Mouse (Mus musculus) intestine, postnatal 0 days (tissue): ENCODE measurements around the gene Myo15b. TPM values are rescaled to one million over a fixed set of nuclear protein-coding genes. Genes with fewer than 3 reads are reported as not detected.
"Not testable (repeated sequence)": the region's sequence is repeated elsewhere in the genome, so short reads cannot be mapped to it uniquely, and the experiment has no call there.

Experiments
- ATAC-seq: fragments of 200-750 bp; cut with Nextera tagmentation; 2 replicates; pipeline ENCODE4 v1.8.0; 2017; ENCODE audit warnings: mild to moderate bottlenecking, moderate TSS enrichment, moderate library complexity
- H3K27ac ChIP-seq: fragments of 300-500 bp; sonication (generic); 2 replicates; pipeline ENCODE4 v1.5.1; 2014; ENCODE audit warnings: mild to moderate bottlenecking, low read depth, low read length, moderate library complexity
- H3K27me3 ChIP-seq: fragments of 300-500 bp; sonication (generic); replicated peaks from 2 replicates; pipeline ENCODE4 v1.6.1; 2014; ENCODE audit warnings: low read length, mixed read lengths; ENCODE audit not compliant: control insufficient read depth, insufficient read depth
- H3K36me3 ChIP-seq: fragments of 300-500 bp; sonication (generic); 2 replicates; pipeline ENCODE4 v1.6.1; 2014; ENCODE audit warnings: mild to moderate bottlenecking, moderate library complexity; ENCODE audit not compliant: control insufficient read depth, insufficient read depth
- H3K4me1 ChIP-seq: fragments of 300-500 bp; sonication (generic); replicated peaks from 2 replicates; pipeline ENCODE4 v1.6.1; 2014; ENCODE audit warnings: antibody characterized with exemption, low read length, mixed read lengths; ENCODE audit not compliant: control insufficient read depth, insufficient read depth
- H3K4me2 ChIP-seq: fragments of 300-500 bp; sonication (generic); replicated peaks from 2 replicates; pipeline ENCODE4 v1.6.1; 2014; ENCODE audit warnings: low read depth, mild to moderate bottlenecking, moderate library complexity
- H3K4me3 ChIP-seq: fragments of 300-500 bp; sonication (generic); 2 replicates; pipeline ENCODE4 v1.5.1; 2014; ENCODE audit warnings: low read depth, low read length
- H3K9ac ChIP-seq: fragments of 300-500 bp; sonication (generic); 2 replicates; pipeline ENCODE4 v1.6.1; 2014; ENCODE audit warnings: mild to moderate bottlenecking, low read depth, low read length
- H3K9me3 ChIP-seq: fragments of 300-500 bp; sonication (generic); 2 replicates; pipeline ENCODE4 v1.6.1; 2016; ENCODE audit warnings: mixed run types; ENCODE audit not compliant: control insufficient read depth
- CTCF ChIP-seq: sonication (generic); IDR thresholded peaks from 2 replicates; pipeline ENCODE4 v1.5.1; 2016; ENCODE audit warnings: low read depth, mild to moderate bottlenecking, control low read depth, antibody characterized with exemption, moderate library complexity
- WGBS: fragments of 180-500 bp; shearing (Covaris S2); extraction: QIAGEN DNeasy Blood & Tissue Kit; methylation state at CpG from one replicate; pipeline ENCODE4 v1.1.7; 2014; 5-methylcytosine and 5-hydroxymethylcytosine counted together
- polyA plus RNA-seq: library from polyadenylated mRNA; unstranded; fragments of >200 nt; fragmentation: Nextera tagmentation; extraction: Ambion mirVana; gene quantifications from 2 replicates; pipeline ENCODE4 v1.2.1, GENCODE M21; 2015

Gene Myo15b
- polyA plus RNA-seq, 1 experiment from 2014 or later = 332 TPM

DNA sequence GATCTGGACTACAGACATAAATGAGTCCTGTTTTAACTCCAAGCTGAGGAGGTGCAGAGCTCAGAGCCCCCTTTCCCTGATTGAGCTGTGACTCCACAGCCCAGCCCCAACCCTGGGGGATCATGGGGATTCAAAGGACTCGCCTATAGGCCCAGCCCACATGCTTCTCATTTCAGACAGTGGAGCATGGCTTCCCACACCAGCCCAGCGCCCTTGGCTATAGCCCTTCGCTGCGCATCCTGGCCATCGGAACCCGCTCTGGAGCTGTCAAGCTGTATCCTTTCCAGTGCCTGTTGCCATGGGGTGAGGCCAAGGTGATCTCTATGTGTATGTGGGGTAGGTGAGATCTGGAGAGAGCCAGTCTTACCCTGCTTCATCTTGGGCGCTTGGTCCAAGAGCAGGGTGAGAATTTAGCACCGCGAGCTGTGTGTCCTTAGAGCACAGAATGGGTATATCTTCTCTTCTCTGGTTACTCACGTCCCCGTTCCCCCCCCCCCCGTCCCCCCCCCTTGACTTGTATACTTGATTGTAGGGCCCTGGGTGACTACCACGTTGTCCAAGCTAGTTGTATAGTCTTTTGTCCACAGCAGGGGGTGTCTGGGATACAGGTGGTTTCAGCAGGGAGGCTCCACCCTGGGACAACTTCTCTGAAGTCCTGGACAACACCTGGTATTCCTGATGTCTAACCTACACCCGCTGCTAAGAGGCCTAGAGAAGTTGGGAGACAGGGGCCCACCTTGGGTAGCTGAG, 14.9 kb upstream of the Myo15b start:
- 65% methylated on average over 12 of the region's 14 CpGs for WGBS
- peak overlapping the region; percentile 80 for H3K27ac ChIP-seq
- H3K36me3 ChIP-seq = peaks cover 36% of the 10 kb centered on the region
- H3K4me1 ChIP-seq = peaks cover 15% of the 10 kb centered on the region
- no peak for ATAC-seq
- TF ChIP-seq CTCF = no peak
- peak overlapping the region; percentile 33 for H3K4me2 ChIP-seq
- no peak overlapping the region for H3K9ac ChIP-seq
- no peaks in the 10 kb centered on the region for H3K27me3 ChIP-seq
- H3K9me3 ChIP-seq = no peaks in the 10 kb centered on the region
- no peak overlapping the region for H3K4me3 ChIP-seq

DNA sequence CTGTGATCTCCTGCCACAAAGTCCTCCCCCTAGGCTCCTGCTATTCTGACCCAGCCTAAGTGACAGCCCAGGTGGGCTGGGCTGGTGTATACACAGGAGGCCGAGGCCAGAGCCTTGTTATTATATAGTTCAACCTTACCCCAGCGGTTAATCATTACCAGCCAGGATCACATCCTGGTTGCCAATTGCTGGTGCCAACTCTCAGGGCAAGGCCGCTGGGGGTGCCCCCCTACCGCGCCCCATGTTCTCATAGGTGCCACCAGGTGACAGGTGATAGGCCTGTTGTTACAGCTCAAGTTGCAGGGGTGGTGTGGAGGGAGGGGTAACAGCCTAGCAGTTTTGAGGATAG, 14.3 kb upstream of the Myo15b start:
- 42% methylated on average over 5 of the region's 5 CpGs for WGBS

DNA sequence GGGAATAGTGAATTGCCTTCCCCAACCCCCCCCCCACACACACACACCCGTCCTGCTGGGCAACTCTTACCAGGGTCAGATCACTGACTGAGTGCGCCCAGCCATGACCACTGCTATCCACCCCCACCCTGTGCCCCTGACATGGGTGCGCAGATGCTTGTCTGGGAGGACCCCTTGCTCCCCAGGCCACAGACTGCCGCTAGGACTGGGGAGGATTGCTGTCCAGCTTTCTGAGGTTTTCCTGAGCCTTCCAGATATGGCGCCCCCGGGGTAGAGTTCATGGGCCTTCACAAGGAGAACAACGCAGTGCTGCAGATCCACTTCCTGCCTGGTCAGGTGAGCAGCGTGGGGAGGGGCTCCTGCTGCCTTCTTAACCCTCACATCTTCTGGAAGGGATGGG, 14.0 kb upstream of the Myo15b start:
- TF ChIP-seq CTCF = no peak
- ATAC-seq = peak; percentile 17
- H3K4me3 ChIP-seq = no peak overlapping the region
- WGBS = 35% methylated on average over 8 of the region's 8 CpGs
- H3K4me1 ChIP-seq = peaks cover 11% of the 10 kb centered on the region
- H3K4me2 ChIP-seq = peak overlapping the region; percentile 46
- peak overlapping the region; percentile 26; the same call in 1 of the 2 replicates for H3K9ac ChIP-seq
- peaks cover 46% of the 10 kb centered on the region for H3K36me3 ChIP-seq
- peak overlapping the region; percentile 78 for H3K27ac ChIP-seq
- H3K27me3 ChIP-seq = no peaks in the 10 kb centered on the region
- H3K9me3 ChIP-seq = no peaks in the 10 kb centered on the region

More for the DNA sequence above, 14.3 kb upstream of the Myo15b start:
- peak overlapping the region; percentile 80 for H3K27ac ChIP-seq
- no peaks in the 10 kb centered on the region for H3K27me3 ChIP-seq
- H3K9me3 ChIP-seq = no peaks in the 10 kb centered on the region
- ATAC-seq = peak; percentile 94
- H3K4me2 ChIP-seq = peak overlapping the region; percentile 46
- H3K36me3 ChIP-seq = peaks cover 42% of the 10 kb centered on the region
- H3K9ac ChIP-seq = no peak overlapping the region
- H3K4me1 ChIP-seq = peaks cover 11% of the 10 kb centered on the region
- TF ChIP-seq CTCF = no peak; the same call in 1 of the 2 replicates
- H3K4me3 ChIP-seq = no peak overlapping the region

DNA sequence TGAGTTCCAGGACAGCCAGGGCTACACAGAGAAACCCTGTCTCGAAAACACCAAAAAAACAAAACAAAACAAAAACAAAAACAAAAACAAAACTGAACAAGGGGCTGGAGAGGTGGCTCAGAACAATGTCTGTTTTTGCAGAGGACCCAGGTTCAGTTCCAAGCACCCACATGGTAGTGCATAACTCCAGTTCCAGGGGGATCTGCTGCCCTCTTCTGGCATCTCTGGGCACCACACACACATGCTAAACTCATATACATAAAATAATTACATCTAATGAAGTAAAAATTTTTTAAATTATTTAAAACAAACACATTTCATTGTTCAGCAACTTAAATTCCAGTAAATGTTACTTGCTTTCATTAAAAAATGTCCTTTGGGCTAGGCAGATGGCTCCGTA, 12.4 kb upstream of the Myo15b start:
- Histone ChIP-seq H3K9me3 (no peaks in the 10 kb centered on the region), H3K9ac (no peak overlapping the region), H3K36me3 (peaks cover 61% of the 10 kb centered on the region), H3K4me1 (0 out of 2 replicates have a peak, but pooled peaks cover 3% of the 10 kb centered on the region), H3K4me2 (no peak overlapping the region), H3K27ac (no peak overlapping the region), H3K27me3 (no peaks in the 10 kb centered on the region), H3K4me3 (no peak overlapping the region)
- WGBS = 93% methylated on average over 2 of the region's 2 CpGs
- TF ChIP-seq CTCF = peak; percentile 49
- ATAC-seq = no peak

DNA sequence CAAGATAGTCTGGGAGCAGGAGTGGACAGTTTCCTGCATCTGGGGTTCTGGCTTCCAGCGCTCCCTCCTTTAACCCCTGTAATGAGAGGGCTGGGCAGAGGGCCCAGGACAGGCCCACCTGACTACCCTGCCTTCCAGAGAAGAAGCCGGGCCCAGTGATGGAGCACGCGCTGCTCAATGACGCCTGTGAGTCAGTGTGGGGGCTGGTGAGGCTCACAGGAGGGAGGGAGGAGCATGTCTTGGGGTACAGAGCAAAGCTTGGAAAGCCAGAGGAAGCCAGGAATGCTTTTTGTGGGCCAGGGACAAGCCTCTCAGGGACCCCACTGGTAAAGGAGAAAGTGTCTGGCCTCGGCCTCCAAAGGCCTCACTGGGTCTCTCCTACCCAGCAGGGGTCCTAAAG, 3.5 kb upstream of the Myo15b start:
- H3K4me3 ChIP-seq = no peak overlapping the region
- H3K4me1 ChIP-seq = no peaks in the 10 kb centered on the region
- H3K27ac ChIP-seq = no peak overlapping the region
- H3K27me3 ChIP-seq = peaks cover 8% of the 10 kb centered on the region
- H3K4me2 ChIP-seq = no peak overlapping the region
- no peak for TF ChIP-seq CTCF
- peaks cover 67% of the 10 kb centered on the region for H3K36me3 ChIP-seq
- ATAC-seq = no peak
- no peak overlapping the region for H3K9ac ChIP-seq
- 77% methylated on average over 6 of the region's 6 CpGs for WGBS
- no peaks in the 10 kb centered on the region for H3K9me3 ChIP-seq

DNA sequence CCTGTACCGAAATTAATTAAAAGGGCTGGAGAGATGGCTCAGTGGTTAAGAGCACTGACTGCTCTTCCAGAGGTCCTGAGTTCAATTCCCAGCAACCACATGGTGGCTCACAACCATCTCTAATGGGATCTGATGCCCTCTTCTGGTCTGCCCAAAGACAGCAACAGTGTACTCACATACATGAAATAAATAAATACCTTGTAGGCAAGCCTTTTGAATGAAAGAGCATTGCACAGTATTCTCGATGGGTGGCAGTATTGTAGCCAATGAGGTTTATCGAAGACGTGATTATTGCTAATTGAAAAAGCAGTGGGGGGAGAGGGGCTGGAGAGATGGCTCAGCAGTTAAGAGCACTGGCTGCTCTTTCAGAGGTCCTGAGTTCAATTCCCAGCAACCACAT, 1.1 kb upstream of the Myo15b start:
- not testable (repeated sequence) for H3K9ac ChIP-seq, H3K4me3 ChIP-seq, ATAC-seq, H3K4me2 ChIP-seq, H3K27ac ChIP-seq, H3K9me3 ChIP-seq, H3K4me1 ChIP-seq
- peaks cover 45% of the 10 kb centered on the region for H3K36me3 ChIP-seq
- H3K27me3 ChIP-seq = peaks cover 13% of the 10 kb centered on the region
- 91% methylated on average over 4 of the region's 4 CpGs for WGBS
- peak; percentile 17; the same call in 1 of the 2 replicates for TF ChIP-seq CTCF

DNA sequence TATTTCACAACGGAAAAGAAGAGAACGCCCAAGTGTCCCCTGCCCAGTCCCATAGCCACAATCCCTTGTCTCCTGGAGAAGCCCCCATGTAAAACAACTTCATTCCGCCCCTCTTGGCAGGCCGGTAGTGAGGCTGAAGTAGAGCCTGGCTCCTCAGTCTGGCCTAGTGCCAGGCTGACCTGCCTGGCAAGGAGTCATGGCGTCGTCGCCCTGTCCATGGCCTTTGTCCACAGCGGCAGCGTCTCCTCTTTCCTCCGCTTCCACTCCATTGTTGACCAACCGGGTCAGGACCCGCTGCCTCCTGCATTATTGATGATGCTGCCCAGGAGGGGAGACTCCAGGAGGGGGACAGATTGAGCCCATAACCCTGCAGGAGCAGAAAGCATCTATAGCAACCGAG, 270 bp upstream of the Myo15b start:
- H3K27me3 ChIP-seq = peaks cover 13% of the 10 kb centered on the region
- 66% methylated on average over 13 of the region's 13 CpGs for WGBS
- ATAC-seq = no peak
- H3K4me3 ChIP-seq = no peak overlapping the region
- no peak overlapping the region for H3K27ac ChIP-seq
- H3K36me3 ChIP-seq = peaks cover 37% of the 10 kb centered on the region
- no peaks in the 10 kb centered on the region for H3K4me1 ChIP-seq
- H3K4me2 ChIP-seq = no peak overlapping the region
- no peak overlapping the region for H3K9ac ChIP-seq
- TF ChIP-seq CTCF = no peak
- H3K9me3 ChIP-seq = no peaks in the 10 kb centered on the region
